Mouse (Mus musculus) duodenum, adult 2 months (tissue): Measurements from ENCODE around the gene B230104I21Rik. TPM values are rescaled to one million over a fixed set of nuclear protein-coding genes. Genes with fewer than 3 reads are reported as not detected.

Experiments
- polyA plus RNA-seq: library from polyadenylated mRNA; depleted of rRNA; stranded (reverse); fragments of >200 nt; gene quantifications from 2 replicates; pipeline ENCODE4 v1.2.3, GENCODE M21; 2012; ENCODE audit warnings: low replicate concordance; rRNA removed

B230104I21Rik gene
- not detected in 2 replicates for polyA plus RNA-seq

GRCm38 (mm10) chr4:154335761-154336160 lies at the start of gene B230104I21Rik:
Gene B230104I21Rik, plus strand, starts transcription at chr4:154336127.

DNA sequence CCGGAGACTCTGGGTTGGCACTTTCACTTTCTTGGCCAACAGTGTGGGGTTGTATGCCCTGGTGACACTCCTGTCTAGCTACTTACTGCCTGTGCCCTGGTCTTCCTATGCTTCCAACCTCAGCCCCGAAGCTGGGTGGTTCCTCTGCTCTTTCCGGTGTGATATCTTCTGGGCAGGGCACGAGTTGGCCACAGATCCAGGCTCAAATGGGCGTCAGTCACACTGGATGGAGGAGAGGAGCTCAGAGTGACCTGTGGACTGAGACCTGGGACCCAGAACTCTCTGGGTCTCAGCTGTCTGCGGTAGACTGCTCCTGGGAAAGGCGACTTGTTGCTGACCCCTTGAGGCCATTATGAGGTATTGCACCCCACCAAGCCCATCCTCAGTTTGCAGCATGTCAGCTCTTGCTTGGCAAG lies 34.5 kb upstream of the B230104I21Rik start, which contains the start of gene Arhgef16:
TSS of gene Arhgef16 (minus strand) at position 211 of the 416 bp plus-strand sequence.

Other genes starting within 250 kb of the B230104I21Rik start
- gene Trp73, start 195.9 kb upstream of the B230104I21Rik start, polyA plus RNA-seq: 0.23 and 0.28 TPM in 2 replicates
- 17.2 and 21.9 TPM in 2 replicates for gene Wrap73, start 193.8 kb upstream of the B230104I21Rik start, polyA plus RNA-seq
- 69.9 and 86.2 TPM in 2 replicates for gene Tprgl, start 175.5 kb upstream of the B230104I21Rik start, polyA plus RNA-seq
- 2.5 and 6.2 TPM in 2 replicates for gene Megf6, start 165.4 kb upstream of the B230104I21Rik start, polyA plus RNA-seq
- gene Arhgef16, start 34.5 kb upstream of the B230104I21Rik start, polyA plus RNA-seq: 83.6 and 138 TPM in 2 replicates